Mouse (Mus musculus): Measurements from ENCODE around the gene Srgap2.

DNA sequence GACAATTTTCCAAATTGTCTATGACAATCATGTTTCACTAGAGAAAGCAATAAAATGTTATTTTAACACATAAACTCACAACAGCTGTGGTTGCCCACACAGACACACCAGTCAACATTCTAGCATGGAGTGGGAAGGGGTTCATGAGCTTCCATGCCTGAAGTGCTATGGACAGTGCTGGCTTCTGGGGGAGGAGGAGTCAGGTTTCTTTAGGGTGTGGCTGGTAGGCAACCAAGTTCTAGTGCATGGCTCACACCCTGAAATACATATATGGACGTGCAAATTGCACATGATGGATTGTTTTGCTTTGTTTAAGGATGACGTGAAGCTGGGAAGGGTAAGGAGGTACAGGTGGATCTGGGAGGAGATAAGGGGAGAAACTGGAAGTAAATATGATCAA, 72.8 kb downstream of the Srgap2 start:
- TF ChIP-seq CTCF (IDR thresholded peaks at IDR 0.05; ENCODE audit: low read depth, low read length) (no peak), POLR2A (IDR thresholded peaks at IDR 0.05; ENCODE audit: borderline replicate concordance, low read depth, low read length) (no peak)

All from bone marrow macrophage, adult 2 months (primary cell).